Mouse (Mus musculus) forebrain, embryonic 11.5 days (tissue): ENCODE measurements around the gene Cdc14a. TPM values are rescaled to one million over a fixed set of nuclear protein-coding genes. Genes with fewer than 3 reads are reported as not detected.

Experiments
- ATAC-seq: fragments of 200-750 bp; cut with Nextera tagmentation; replicated peaks from 2 replicates; pipeline ENCODE4 v1.8.0; 2017; ENCODE audit warnings: moderate TSS enrichment; ENCODE audit not compliant: low FRiP score
- DNase-seq: peaks from one replicate; pipeline ENCODE4 v3.0.0-alpha.2; 2017; ENCODE audit warnings: low spot score
- H3K27ac ChIP-seq: fragments of 300-500 bp; sonication (generic); 2 replicates; pipeline ENCODE4 v1.5.1; 2014; ENCODE audit warnings: low read depth, low read length
- H3K27me3 ChIP-seq: fragments of 300-500 bp; sonication (generic); 2 replicates; pipeline ENCODE4 v1.6.1; 2014; ENCODE audit warnings: mild to moderate bottlenecking, low read length, mixed read lengths; ENCODE audit not compliant: control insufficient read depth, insufficient read depth
- H3K36me3 ChIP-seq: fragments of 300-500 bp; sonication (generic); 2 replicates; pipeline ENCODE4 v1.6.1; 2014; ENCODE audit warnings: mild to moderate bottlenecking, low read length, moderate library complexity, mixed read lengths; ENCODE audit not compliant: control insufficient read depth, insufficient read depth
- H3K4me1 ChIP-seq: fragments of 300-500 bp; sonication (generic); replicated peaks from 2 replicates; pipeline ENCODE4 v1.6.1; 2014; ENCODE audit warnings: low read length, mixed read lengths; ENCODE audit not compliant: control insufficient read depth, insufficient read depth
- H3K4me2 ChIP-seq: fragments of 300-500 bp; sonication (generic); 2 replicates; pipeline ENCODE4 v1.6.1; 2014; ENCODE audit warnings: low read depth, mild to moderate bottlenecking, low read length, moderate library complexity, mixed read lengths; ENCODE audit not compliant: severe bottlenecking
- H3K4me3 ChIP-seq: fragments of 300-500 bp; sonication (generic); 2 replicates; pipeline ENCODE4 v1.5.1; 2014; ENCODE audit warnings: low read depth, low read length
- H3K9ac ChIP-seq: fragments of 300-500 bp; sonication (generic); 2 replicates; pipeline ENCODE4 v1.6.1; 2014; ENCODE audit warnings: low read length
- H3K9me3 ChIP-seq: fragments of 300-500 bp; sonication (generic); 2 replicates; pipeline ENCODE4 v1.6.1; 2016; ENCODE audit warnings: low read length, mixed read lengths; ENCODE audit not compliant: control insufficient read depth
- WGBS: fragments of 180-500 bp; shearing (Covaris S2); extraction: QIAGEN DNeasy Blood & Tissue Kit; methylation state at CpG from one replicate; pipeline ENCODE4 v1.1.7; 2014; 5-methylcytosine and 5-hydroxymethylcytosine counted together
- polyA plus RNA-seq: library from polyadenylated mRNA; unstranded; fragments of >200 nt; fragmentation: Nextera tagmentation; extraction: Ambion mirVana; gene quantifications from 2 replicates; pipeline ENCODE4 v1.2.1, GENCODE M21; 2014

Cdc14a gene
- polyA plus RNA-seq, 1 experiment from 2014 or later, result 23.0 TPM

DNA sequence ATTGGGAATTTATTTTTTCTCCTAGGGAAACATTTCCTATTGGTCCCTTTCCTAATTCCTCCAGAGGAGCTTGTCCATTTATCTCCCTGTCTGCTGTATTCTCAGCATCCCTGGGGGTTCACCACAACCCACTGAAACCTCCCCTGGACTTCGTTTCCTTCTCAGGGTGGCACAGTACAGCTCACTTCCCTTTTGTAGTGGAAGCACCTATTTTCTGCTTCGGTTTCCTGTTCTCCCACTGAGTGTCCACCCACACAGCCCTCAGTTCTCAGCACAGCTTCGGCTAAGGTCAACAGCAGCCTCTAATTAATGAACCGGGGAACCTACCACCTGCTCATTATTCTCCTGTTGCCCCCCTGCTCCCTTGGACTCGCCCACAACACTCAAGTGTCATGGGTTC is 167.7 kb downstream of the Cdc14a start:
- Histone ChIP-seq H3K27me3 (peaks cover 28% of the 10 kb centered on the region), H3K4me1 (peaks cover 14% of the 10 kb centered on the region)
- no peak for ATAC-seq

DNA sequence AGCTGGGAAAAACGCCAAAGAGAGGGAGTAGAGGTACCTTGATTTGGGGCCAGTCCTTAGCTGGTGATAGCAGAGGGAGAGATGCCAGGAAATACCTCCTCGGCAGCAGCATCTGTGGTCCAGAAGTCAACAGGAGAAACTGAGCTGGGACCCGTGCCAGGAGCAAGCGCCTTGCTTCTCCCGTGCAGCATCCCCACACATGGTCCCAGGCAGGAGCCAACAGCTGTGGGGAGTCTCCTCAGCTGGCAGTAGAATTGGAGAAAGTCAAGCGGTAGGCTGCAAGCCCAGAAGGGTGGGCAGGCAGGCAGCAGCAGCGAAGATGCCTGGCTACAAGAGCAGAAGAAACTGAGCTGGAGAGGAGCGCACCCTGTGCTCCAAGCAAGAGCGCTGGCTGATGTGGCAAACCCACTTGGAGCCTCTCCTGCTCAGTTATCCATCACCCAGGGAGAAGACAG is 170.7 kb downstream of the Cdc14a start, which contains the start of gene Gpr88:
Gpr88 (minus strand) TSS at position 427 of the 455 bp plus-strand sequence.
- H3K27me3 ChIP-seq, result peaks cover 38% of the 10 kb centered on the region
- no peaks in the 10 kb centered on the region for H3K9me3 ChIP-seq
- ATAC-seq (0 out of 2 replicates have a peak, but pooled peaks have one; percentile 8), DNase-seq (peak; percentile 63)
- no peak within 1 kb of the TSS for H3K27ac ChIP-seq
- WGBS, result 3% methylated on average over 9 of the region's 9 CpGs
- H3K4me2 ChIP-seq, result peak within 1 kb of the TSS; percentile 89
- peaks cover 14% of the 10 kb centered on the region for H3K4me1 ChIP-seq
- H3K36me3 ChIP-seq, result no peaks in the 10 kb centered on the region
- H3K9ac ChIP-seq, result no peak within 1 kb of the TSS
- H3K4me3 ChIP-seq, result peak within 1 kb of the TSS; percentile 53

More for the DNA sequence above, 167.7 kb downstream of the Cdc14a start:
- WGBS, result 64% methylated on average over 5 of the region's 5 CpGs
- DNase-seq, result no peak
- no peak overlapping the region for H3K4me2 ChIP-seq
- H3K27ac ChIP-seq, result no peak overlapping the region
- H3K9ac ChIP-seq, result no peak overlapping the region
- H3K36me3 ChIP-seq, result no peaks in the 10 kb centered on the region
- H3K4me3 ChIP-seq, result no peak overlapping the region
- no peaks in the 10 kb centered on the region for H3K9me3 ChIP-seq

DNA sequence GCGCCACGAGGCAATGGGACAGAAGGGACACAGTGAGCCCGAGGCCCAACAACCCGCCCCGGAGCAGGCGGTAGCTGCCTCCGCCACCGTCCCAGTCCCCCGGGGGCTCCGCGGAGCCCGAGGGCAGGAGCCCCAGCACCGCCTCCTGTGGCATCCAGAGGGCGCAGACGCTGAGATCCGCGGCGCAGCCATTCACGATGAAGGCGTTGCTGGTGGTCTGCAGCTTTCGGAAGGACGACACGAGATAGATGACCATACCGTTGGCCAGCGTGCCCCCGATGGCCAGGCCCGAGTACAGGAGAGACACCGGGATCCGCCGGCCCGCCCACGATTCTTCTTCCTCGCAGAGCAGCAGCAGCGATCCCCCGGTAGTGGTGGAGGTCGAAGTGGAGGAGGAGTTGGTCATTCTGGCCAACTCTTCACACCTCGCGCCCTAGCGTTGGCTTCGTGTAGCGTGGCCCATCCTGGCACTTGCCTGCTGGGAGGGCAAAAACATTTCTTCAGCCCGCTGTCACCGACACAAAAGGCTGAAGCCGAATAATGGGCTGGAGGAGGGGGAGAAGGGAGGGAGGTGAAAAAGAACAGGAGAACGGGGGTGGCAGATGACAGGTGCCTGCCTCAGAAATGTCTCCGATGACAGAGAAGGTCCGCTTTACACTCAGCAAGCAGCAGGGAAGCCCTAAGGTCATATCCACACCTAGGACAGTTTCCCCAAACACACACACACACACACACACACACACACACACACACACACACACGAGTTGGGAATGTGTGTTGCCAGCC is 171.4 kb downstream of the Cdc14a start:
- DNase-seq (peak; percentile 78), ATAC-seq (peak; percentile 72)
- Histone ChIP-seq H3K27ac (no peak overlapping the region), H3K9ac (peak overlapping the region; percentile 47; the same call in 1 of the 2 replicates), H3K4me1 (peaks cover 14% of the 10 kb centered on the region), H3K27me3 (peaks cover 38% of the 10 kb centered on the region), H3K4me2 (peak overlapping the region; percentile 89), H3K36me3 (no peaks in the 10 kb centered on the region), H3K4me3 (peak overlapping the region; percentile 53), H3K9me3 (no peaks in the 10 kb centered on the region)
- under 1% methylated on average over 48 of the region's 48 CpGs for WGBS

DNA sequence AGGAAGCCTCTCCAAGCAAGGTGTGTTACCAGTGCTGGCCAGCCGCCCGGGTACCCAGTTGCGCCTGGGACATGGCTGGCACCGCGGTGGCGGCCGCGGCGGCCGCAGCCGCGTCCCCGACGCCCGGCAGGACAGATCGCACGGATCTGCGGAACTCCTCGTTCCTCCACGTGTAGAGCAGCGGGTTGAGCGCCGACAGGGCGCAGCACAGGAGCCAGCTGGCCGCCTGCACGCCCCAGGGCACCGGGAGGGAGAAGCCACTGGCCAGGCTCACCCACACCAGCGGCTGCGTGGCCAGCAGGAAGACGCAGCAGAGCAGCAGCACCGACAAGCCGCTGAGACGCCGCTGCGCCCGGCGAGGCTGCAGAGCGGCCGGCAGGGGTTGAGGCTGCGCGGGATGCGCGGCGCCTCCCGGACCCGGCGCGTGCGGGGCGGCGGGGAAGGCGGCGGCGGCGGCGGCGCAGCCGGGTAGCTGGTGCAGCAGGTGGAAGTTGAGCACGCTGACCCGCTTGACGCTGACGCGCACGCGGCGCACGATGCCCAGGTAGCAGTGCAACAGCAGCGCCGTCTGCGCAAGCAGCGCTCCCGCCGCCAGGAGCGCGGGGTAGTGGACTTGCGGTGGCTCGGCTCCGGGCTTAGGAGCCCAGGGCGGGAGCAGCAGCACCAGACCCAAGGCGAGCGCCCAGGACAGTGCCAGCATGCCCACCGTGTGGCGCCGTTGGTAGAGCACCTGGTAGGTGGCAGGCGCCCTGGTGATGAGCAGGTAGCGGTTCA is 172.2 kb downstream of the Cdc14a start:
- H3K4me2 ChIP-seq, result peak overlapping the region; percentile 89
- ATAC-seq, result peak; percentile 68
- H3K36me3 ChIP-seq, result no peaks in the 10 kb centered on the region
- peak overlapping the region; percentile 47 for H3K9ac ChIP-seq
- WGBS, result under 1% methylated on average over 86 of the region's 86 CpGs
- H3K27me3 ChIP-seq, result peaks cover 38% of the 10 kb centered on the region
- peaks cover 14% of the 10 kb centered on the region for H3K4me1 ChIP-seq
- H3K9me3 ChIP-seq, result no peaks in the 10 kb centered on the region
- H3K4me3 ChIP-seq, result peak overlapping the region; percentile 53
- DNase-seq, result peak; percentile 76
- H3K27ac ChIP-seq, result no peak overlapping the region

DNA sequence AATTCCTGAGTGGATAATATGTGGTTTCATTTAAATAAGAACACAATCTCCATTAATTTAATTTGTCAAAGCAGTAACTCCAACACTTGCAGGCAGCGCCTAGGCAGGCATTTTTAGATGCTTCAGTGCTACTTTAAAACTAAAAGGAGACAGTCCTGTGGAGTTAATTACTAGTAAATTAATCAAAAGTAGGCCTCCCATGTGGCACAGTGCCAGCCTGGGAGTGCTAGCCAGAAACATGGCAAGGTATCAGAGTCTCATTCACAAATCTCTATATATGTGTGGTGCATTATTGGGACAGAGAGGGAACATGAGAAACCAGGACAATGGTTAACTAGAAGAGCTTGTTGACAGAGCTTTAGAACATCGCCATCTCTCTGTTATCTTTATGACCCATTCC is 174.8 kb downstream of the Cdc14a start:
- no peak for DNase-seq
- Histone ChIP-seq H3K4me3 (no peak overlapping the region), H3K9ac (no peak overlapping the region), H3K27me3 (peaks cover 36% of the 10 kb centered on the region), H3K9me3 (no peaks in the 10 kb centered on the region), H3K4me1 (peaks cover 14% of the 10 kb centered on the region), H3K4me2 (no peak overlapping the region), H3K27ac (no peak overlapping the region), H3K36me3 (no peaks in the 10 kb centered on the region)
- no peak for ATAC-seq
- WGBS, result 85% methylated on average over 2 of the region's 2 CpGs

DNA sequence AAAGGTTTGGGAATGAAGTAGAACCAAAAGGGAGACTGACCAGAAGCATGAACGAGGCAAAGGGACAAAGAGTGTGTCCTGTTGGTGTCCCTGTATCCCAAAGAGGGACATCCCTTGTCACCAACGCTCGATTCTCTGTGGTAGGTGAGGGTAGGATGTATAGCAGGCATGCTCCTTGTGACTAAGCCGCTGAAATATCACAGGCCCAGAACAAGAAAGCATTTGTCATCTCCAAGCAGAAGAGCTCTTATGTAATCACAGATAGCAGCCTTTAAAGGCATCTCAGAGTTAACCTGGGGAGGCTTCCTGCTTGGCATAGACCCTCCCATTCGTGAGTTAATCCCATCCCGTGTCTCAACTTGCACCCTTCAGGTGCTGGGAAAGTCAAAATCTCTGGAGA is 179.4 kb downstream of the Cdc14a start:
- no peak overlapping the region for H3K27ac ChIP-seq
- H3K27me3 ChIP-seq, result no peaks in the 10 kb centered on the region
- ATAC-seq (no peak), DNase-seq (no peak)
- WGBS, result 79% methylated on average over 6 of the region's 6 CpGs
- H3K9me3 ChIP-seq, result no peaks in the 10 kb centered on the region
- no peaks in the 10 kb centered on the region for H3K4me1 ChIP-seq
- no peak overlapping the region for H3K4me2 ChIP-seq
- no peaks in the 10 kb centered on the region for H3K36me3 ChIP-seq
- no peak overlapping the region for H3K4me3 ChIP-seq
- H3K9ac ChIP-seq, result no peak overlapping the region

DNA sequence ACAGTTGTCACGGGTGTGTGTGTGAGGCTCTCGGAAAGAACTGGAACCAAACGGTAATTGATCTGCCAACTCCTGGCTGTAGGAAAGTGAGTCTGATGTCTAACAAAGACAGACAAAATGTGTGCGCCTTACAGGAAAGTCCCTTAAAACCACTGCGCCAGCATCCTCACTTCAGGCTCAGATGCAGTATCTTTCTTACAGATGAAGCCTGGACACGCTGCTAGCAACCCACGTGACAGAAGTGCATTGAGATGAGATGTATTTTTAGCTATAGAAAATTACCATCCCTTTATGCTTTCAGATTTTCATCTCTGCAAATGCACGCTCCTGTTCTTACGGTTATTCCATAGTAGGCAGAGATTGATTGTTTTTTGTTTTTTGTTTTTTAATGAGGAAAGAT is 181.1 kb downstream of the Cdc14a start:
- WGBS, result 80% methylated on average over 9 of the region's 9 CpGs
- H3K27me3 ChIP-seq, result no peaks in the 10 kb centered on the region
- no peak overlapping the region for H3K4me3 ChIP-seq
- H3K9ac ChIP-seq, result no peak overlapping the region
- H3K9me3 ChIP-seq, result no peaks in the 10 kb centered on the region
- no peaks in the 10 kb centered on the region for H3K36me3 ChIP-seq
- no peak for ATAC-seq
- no peak for DNase-seq
- H3K27ac ChIP-seq, result no peak overlapping the region
- no peak overlapping the region for H3K4me2 ChIP-seq
- H3K4me1 ChIP-seq, result no peaks in the 10 kb centered on the region

DNA sequence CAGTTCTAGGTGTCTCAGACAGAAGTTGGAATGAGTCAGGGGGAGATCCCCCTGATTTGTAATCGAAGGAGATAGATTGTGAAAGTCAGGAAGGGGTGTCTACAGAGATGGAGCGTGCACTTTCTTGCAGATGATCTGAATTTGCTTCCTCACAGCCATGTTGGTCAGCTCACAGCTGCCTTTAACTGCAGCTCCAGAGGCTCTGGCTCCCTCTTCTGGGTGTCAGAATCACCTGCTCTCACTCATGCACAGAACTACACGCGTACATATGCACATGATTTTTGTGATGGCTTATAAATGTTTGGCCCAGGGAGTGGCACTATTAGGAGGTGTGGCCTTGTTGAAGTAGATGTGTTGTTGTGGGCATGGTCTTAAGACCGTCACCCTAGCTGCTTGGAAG is 186.3 kb downstream of the Cdc14a start:
- Histone ChIP-seq H3K27me3 (no peaks in the 10 kb centered on the region), H3K4me3 (no peak overlapping the region), H3K4me2 (no peak overlapping the region), H3K27ac (no peak overlapping the region), H3K4me1 (no peaks in the 10 kb centered on the region), H3K36me3 (no peaks in the 10 kb centered on the region), H3K9ac (no peak overlapping the region), H3K9me3 (no peaks in the 10 kb centered on the region)
- WGBS, result 90% methylated on average over 5 of the region's 5 CpGs
- ATAC-seq (no peak), DNase-seq (no peak)
